Mouse (Mus musculus): Measurements from ENCODE around the gene Ttc17. TPM values are rescaled to one million over a fixed set of nuclear protein-coding genes. Genes with fewer than 3 reads are reported as not detected.
"Not testable (repeated sequence)": the region's sequence is repeated elsewhere in the genome, so short reads cannot be mapped to it uniquely, and the experiment has no call there.

The Ttc17 gene
- polyA plus RNA-seq, 1 experiment from 2014 or later: 21.1 TPM

DNA sequence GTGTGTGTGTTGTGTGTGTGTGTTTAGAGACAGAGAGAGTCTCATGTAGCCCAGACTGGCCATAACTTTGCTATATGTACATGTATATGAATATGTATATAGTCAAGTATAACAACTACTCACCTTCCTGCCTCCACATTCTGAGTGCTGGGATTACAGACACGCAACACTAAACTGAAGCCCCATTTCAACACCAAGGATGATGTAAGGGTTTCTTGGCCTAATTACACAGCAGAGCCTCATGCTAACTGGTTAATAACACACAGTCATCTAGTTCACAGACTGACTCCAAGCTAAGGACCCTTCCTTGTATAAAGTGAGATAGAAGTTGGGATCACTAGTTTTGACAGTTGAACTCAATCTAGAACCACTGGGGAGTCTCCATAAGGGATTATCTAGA, 3.9 kb downstream of the Ttc17 start:
- no peak overlapping the region for H3K27ac ChIP-seq (replicated peaks)
- no peaks in the 10 kb centered on the region for H3K27me3 ChIP-seq
- no peak overlapping the region for H3K4me3 ChIP-seq
- ATAC-seq (ENCODE audit: low read depth): no peak
- no peak overlapping the region for H3K9ac ChIP-seq
- H3K36me3 ChIP-seq: peaks cover 6% of the 10 kb centered on the region; the same call in 1 of the 2 replicates
- H3K4me2 ChIP-seq: no peak overlapping the region
- H3K9me3 ChIP-seq: no peaks in the 10 kb centered on the region
- peaks cover 53% of the 10 kb centered on the region for H3K4me1 ChIP-seq (replicated peaks)
- WGBS: 97% methylated on average over 1 of the region's 1 CpGs

GRCm38 (mm10) chr2:94402096-94402495, 4.4 kb downstream of the Ttc17 start:
- WGBS: 88% methylated on average over 7 of the region's 7 CpGs
- H3K36me3 ChIP-seq: peaks cover 6% of the 10 kb centered on the region; the same call in 1 of the 2 replicates
- H3K9ac ChIP-seq: no peak overlapping the region
- H3K9me3 ChIP-seq: no peaks in the 10 kb centered on the region
- H3K27ac ChIP-seq (replicated peaks): no peak overlapping the region
- no peaks in the 10 kb centered on the region for H3K27me3 ChIP-seq
- no peak overlapping the region for H3K4me3 ChIP-seq
- no peak for ATAC-seq (ENCODE audit: low read depth)
- H3K4me2 ChIP-seq: no peak overlapping the region
- H3K4me1 ChIP-seq (replicated peaks): peaks cover 48% of the 10 kb centered on the region

GRCm38 (mm10) chr2:94401006-94401405, 5.5 kb downstream of the Ttc17 start:
- Histone ChIP-seq H3K4me3 (no peak overlapping the region), H3K27me3 (no peaks in the 10 kb centered on the region), H3K27ac (replicated peaks) (no peak overlapping the region), H3K4me1 (replicated peaks) (peaks cover 47% of the 10 kb centered on the region), H3K36me3 (peaks cover 6% of the 10 kb centered on the region; the same call in 1 of the 2 replicates), H3K9ac (no peak overlapping the region), H3K9me3 (no peaks in the 10 kb centered on the region), H3K4me2 (no peak overlapping the region)
- no peak for ATAC-seq (ENCODE audit: low read depth)
- 77% methylated on average over 3 of the region's 3 CpGs for WGBS

DNA sequence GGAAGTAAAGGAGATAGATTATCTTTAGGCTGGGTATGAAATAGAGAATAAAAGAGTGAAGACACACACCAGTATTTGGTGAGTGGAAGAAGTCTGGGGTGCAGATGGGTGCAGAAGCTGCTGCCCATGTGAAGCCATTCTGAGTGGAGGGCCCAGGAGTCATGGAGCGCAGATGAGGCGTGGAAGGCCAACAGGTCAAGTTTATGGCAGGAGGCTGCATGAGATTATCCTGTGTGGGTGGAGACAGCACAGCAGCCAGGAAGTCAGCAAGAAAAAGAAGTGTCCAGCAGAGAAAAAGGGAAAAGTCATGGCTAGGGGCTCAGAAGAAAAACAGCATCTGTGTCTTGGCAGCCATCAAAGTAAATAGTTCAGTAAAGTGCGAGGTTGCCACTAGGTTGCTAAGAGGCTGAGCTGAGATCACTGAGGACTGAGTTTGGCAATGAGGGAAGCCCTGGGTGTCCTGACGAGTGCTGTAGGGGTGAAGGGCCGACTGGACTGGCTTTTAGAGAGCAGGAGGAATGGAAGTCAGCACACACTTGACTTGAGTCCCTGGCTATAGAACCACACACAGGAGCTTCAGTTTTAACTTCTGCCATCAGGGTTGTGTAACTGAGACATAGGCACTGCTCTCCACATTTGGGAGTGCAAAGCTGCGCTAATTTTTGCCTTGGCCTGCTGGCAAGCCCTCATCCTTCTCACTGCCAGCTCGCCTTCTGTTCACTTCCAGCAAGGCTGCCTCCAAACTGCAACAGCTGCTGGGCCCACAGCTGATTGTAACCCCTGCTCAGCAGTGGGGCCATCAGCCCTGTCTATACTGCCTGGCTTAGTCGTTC, 8.1 kb downstream of the Ttc17 start:
- H3K9ac ChIP-seq: no peak overlapping the region
- no peaks in the 10 kb centered on the region for H3K9me3 ChIP-seq
- peak overlapping the region; percentile 69 for H3K27ac ChIP-seq (replicated peaks)
- no peak overlapping the region for H3K4me2 ChIP-seq
- no peak overlapping the region for H3K4me3 ChIP-seq
- H3K27me3 ChIP-seq: no peaks in the 10 kb centered on the region
- peaks cover 6% of the 10 kb centered on the region; the same call in 1 of the 2 replicates for H3K36me3 ChIP-seq
- ATAC-seq (ENCODE audit: low read depth): peak; percentile 73; the same call in 1 of the 2 replicates
- 64% methylated on average over 8 of the region's 8 CpGs for WGBS
- H3K4me1 ChIP-seq (replicated peaks): peaks cover 25% of the 10 kb centered on the region

DNA sequence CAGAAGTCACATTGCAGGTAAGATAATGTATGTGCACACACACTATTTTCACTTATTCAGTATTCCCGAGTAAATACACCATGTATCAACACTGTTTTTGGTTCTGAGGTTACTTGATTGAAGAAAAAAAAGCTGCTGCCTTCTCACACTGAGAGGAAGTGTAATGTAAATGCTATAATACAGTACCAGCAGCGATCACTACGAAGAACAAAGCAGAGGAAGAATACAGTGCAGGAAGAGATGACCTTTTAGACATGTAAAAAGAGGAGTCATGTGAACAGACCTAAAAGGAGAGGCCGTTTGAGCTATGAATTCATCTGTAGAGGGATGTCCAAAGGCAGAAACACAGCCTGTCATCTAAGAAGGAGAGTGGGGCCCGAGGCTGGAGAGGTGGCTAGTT, 9.0 kb downstream of the Ttc17 start:
- ATAC-seq (ENCODE audit: low read depth): no peak
- Histone ChIP-seq H3K27ac (replicated peaks) (peak overlapping the region; percentile 69), H3K36me3 (peaks cover 2% of the 10 kb centered on the region; the same call in 1 of the 2 replicates), H3K27me3 (no peaks in the 10 kb centered on the region), H3K4me1 (replicated peaks) (peaks cover 20% of the 10 kb centered on the region), H3K9me3 (no peaks in the 10 kb centered on the region), H3K4me3 (no peak overlapping the region), H3K9ac (no peak overlapping the region), H3K4me2 (no peak overlapping the region)
- 81% methylated on average over 5 of the region's 5 CpGs for WGBS

- H3K4me3 ChIP-seq: no peak overlapping the region
- no peaks in the 10 kb centered on the region for H3K9me3 ChIP-seq
- H3K9ac ChIP-seq: no peak overlapping the region
- no peaks in the 10 kb centered on the region for H3K27me3 ChIP-seq
- H3K27ac ChIP-seq (replicated peaks): no peak overlapping the region
- WGBS: 90% methylated on average over 5 of the region's 5 CpGs
- H3K36me3 ChIP-seq: no peaks in the 10 kb centered on the region
- peaks cover 20% of the 10 kb centered on the region for H3K4me1 ChIP-seq (replicated peaks)
- no peak for ATAC-seq (ENCODE audit: low read depth)
- no peak overlapping the region for H3K4me2 ChIP-seq
Observed at GRCm38 (mm10) chr2:94396325-94396724, 10.2 kb downstream of the Ttc17 start.

DNA sequence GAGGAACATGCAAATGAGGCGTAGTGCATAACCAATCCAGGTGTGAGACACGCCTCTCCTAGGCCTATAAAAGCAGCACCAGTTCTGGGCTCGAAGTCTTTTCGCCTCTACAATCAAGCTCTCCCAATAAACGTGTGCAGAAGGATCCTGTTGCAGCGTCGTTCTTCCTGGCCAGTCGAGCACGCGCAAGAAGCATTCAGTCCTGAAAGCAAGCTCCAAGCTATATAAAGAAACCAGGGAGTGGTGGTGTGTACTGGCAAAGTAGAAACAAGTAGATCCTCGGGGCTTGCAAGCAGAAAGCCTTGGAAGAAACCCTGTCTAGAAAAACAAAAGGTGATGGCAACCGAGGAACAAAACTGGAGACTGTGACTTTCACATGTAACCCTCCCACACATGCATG, 15.4 kb downstream of the Ttc17 start:
- not testable (repeated sequence) for H3K27me3 ChIP-seq; H3K4me2 ChIP-seq; H3K4me3 ChIP-seq; H3K27ac ChIP-seq (replicated peaks); H3K9me3 ChIP-seq; H3K4me1 ChIP-seq (replicated peaks); ATAC-seq (ENCODE audit: low read depth); H3K36me3 ChIP-seq; H3K9ac ChIP-seq
- WGBS: 95% methylated on average over 12 of the region's 12 CpGs

DNA sequence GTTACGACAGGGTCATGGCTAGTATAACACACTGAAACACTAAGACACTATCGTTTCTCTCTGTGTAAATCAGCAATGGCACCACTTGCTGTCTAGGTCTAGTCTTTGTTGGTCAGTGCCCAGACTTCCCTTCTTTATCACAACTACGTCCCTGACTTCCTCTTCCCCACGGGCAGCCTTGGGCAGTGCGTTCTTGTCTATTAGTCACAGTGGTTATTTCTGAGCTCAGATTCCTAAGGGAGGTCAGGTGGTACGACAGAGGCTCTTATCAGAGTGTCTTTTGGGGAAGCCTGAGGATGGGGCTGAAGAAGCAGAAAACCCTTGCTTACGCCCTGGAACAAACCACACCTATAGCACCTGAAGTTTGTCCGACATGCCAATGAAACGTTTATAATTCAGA, 17.5 kb downstream of the Ttc17 start:
- WGBS: 82% methylated on average over 9 of the region's 9 CpGs

GRCm38 (mm10) chr2:94387846-94388245, 18.6 kb downstream of the Ttc17 start:
- Histone ChIP-seq H3K9me3 (no peaks in the 10 kb centered on the region), H3K36me3 (peaks cover 28% of the 10 kb centered on the region), H3K27me3 (no peaks in the 10 kb centered on the region), H3K4me1 (replicated peaks) (no peaks in the 10 kb centered on the region), H3K9ac (no peak overlapping the region), H3K27ac (replicated peaks) (no peak overlapping the region), H3K4me2 (no peak overlapping the region), H3K4me3 (no peak overlapping the region)
- no peak for ATAC-seq (ENCODE audit: low read depth)
- WGBS: 93% methylated on average over 5 of the region's 5 CpGs

More for the DNA sequence above, 17.5 kb downstream of the Ttc17 start:
- no peak for ATAC-seq (ENCODE audit: low read depth)
- H3K4me2 ChIP-seq: no peak overlapping the region
- no peak overlapping the region for H3K27ac ChIP-seq (replicated peaks)
- no peaks in the 10 kb centered on the region for H3K9me3 ChIP-seq
- H3K4me3 ChIP-seq: no peak overlapping the region
- no peak overlapping the region for H3K9ac ChIP-seq
- no peaks in the 10 kb centered on the region for H3K4me1 ChIP-seq (replicated peaks)
- H3K27me3 ChIP-seq: no peaks in the 10 kb centered on the region
- H3K36me3 ChIP-seq: peaks cover 18% of the 10 kb centered on the region

GRCm38 (mm10) chr2:94384483-94384882, 22.0 kb downstream of the Ttc17 start:
- not testable (repeated sequence) for H3K9me3 ChIP-seq; H3K27ac ChIP-seq (replicated peaks); ATAC-seq (ENCODE audit: low read depth); H3K4me3 ChIP-seq; H3K4me2 ChIP-seq; H3K4me1 ChIP-seq (replicated peaks); H3K27me3 ChIP-seq; H3K9ac ChIP-seq
- WGBS: 93% methylated on average over 10 of the region's 10 CpGs
- H3K36me3 ChIP-seq: peaks cover 43% of the 10 kb centered on the region

DNA sequence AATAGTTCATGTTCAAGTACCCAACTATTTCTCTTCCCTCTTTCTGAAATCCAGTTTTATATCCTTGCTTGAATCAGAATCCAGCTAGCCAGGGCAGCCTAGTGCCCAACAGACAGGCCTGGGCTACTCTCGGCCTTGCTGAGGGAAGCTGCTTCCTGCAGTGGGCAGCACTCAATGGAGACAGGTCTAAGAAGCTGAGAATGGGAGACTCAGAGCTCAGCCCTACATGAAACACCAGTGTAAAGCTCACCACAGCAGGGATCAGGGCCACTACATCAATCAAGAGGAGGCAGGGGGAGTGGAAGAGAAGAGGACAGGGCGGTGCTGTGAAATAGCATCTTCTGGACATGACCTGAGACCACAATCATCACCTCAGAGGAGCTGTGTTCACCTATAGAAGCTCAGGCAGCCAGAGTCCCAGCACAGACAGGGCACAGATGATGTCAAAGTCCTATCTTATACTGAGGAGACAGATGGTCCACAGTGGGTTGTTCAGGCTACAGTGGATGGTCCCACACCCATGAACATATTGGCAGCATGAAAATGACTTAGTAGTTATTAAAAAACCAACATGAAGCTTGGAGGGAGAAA, 25.3 kb downstream of the Ttc17 start:
- no peak for ATAC-seq (ENCODE audit: low read depth)
- no peaks in the 10 kb centered on the region for H3K27me3 ChIP-seq
- H3K4me1 ChIP-seq (replicated peaks): no peaks in the 10 kb centered on the region
- H3K36me3 ChIP-seq: peaks cover 65% of the 10 kb centered on the region
- WGBS: 84% methylated on average over 2 of the region's 2 CpGs
- H3K4me3 ChIP-seq: no peak overlapping the region
- H3K9ac ChIP-seq: no peak overlapping the region
- H3K27ac ChIP-seq (replicated peaks): no peak overlapping the region
- H3K9me3 ChIP-seq: no peaks in the 10 kb centered on the region
- H3K4me2 ChIP-seq: no peak overlapping the region

- H3K4me3 ChIP-seq: no peak overlapping the region
- H3K36me3 ChIP-seq: peaks cover 71% of the 10 kb centered on the region
- no peaks in the 10 kb centered on the region for H3K4me1 ChIP-seq (replicated peaks)
- H3K9me3 ChIP-seq: no peaks in the 10 kb centered on the region
- 84% methylated on average over 11 of the region's 11 CpGs for WGBS
- no peak for ATAC-seq (ENCODE audit: low read depth)
- no peak overlapping the region for H3K4me2 ChIP-seq
- no peaks in the 10 kb centered on the region for H3K27me3 ChIP-seq
- no peak overlapping the region for H3K9ac ChIP-seq
- H3K27ac ChIP-seq (replicated peaks): no peak overlapping the region
Observed at GRCm38 (mm10) chr2:94378678-94379077, 27.8 kb downstream of the Ttc17 start.
